Mouse (Mus musculus) gastrocnemius, postnatal 4 days (tissue): ENCODE data around the gene Mbd4. TPM values are rescaled to one million over a fixed set of nuclear protein-coding genes. Genes with fewer than 3 reads are reported as not detected.
"Not testable (repeated sequence)": the region's sequence is repeated elsewhere in the genome, so short reads cannot be mapped to it uniquely, and the experiment has no call there.

ENCODE experiments used
- DNase-seq, 2 experiments: peaks; one replicate each; pipeline ENCODE4 v3.0.0; 2021 to 2022; ENCODE audit warnings: low spot score in 2 of 2, mixed read lengths in 2 of 2
- long read RNA-seq, 2 experiments: library from polyadenylated mRNA; stranded (forward); transcript quantifications; one replicate each; pipeline ENCODE4 v2.0.0; 2021
- total RNA-seq, 2 experiments: library from RNA; stranded (reverse); gene quantifications; 2 replicates each; pipeline ENCODE4 v1.2.3; 2021

Mbd4 gene
- 1 to 10 TPM; 4.8 to 5.4 TPM for total RNA-seq
- long read RNA-seq, experiment 1, partial matches to known transcripts, result 1 of 6 reads
- long read RNA-seq, experiment 1, other reads (novel, unspliced or antisense), result 2 of 6 reads
- long read RNA-seq, experiment 2, partial matches to known transcripts, result 1 of 4 reads
- long read RNA-seq, experiment 2, other reads (novel, unspliced or antisense), result 1 of 4 reads

GRCm38 (mm10) chr6:115853091-115853813, at the start of gene Mbd4, which contains the start of gene Ift122:
Gene Mbd4, minus strand, starts transcription at chr6:115853371.
Gene Ift122, plus strand, starts transcription at chr6:115853470.
- peak; percentile 92 to 97 for DNase-seq

- no peak for DNase-seq
These were observed 49.4 kb upstream of the Mbd4 start for GRCm38 (mm10) chr6:115902545-115902944.

GRCm38 (mm10) chr6:115901489-115901931, 48.3 kb upstream of the Mbd4 start:
- DNase-seq, result no peak

GRCm38 (mm10) chr6:115901062-115901461, 47.9 kb upstream of the Mbd4 start:
- DNase-seq, result peak in 1 of 2 experiments; percentile 68

GRCm38 (mm10) chr6:115897926-115898520, 44.9 kb upstream of the Mbd4 start:
- no peak for DNase-seq

GRCm38 (mm10) chr6:115897117-115897516, 43.9 kb upstream of the Mbd4 start:
- no peak for DNase-seq

GRCm38 (mm10) chr6:115896346-115896745, 43.2 kb upstream of the Mbd4 start:
- DNase-seq, result no peak

GRCm38 (mm10) chr6:115892363-115892762, 39.2 kb upstream of the Mbd4 start:
- DNase-seq, result no peak

- peak in 1 of 2 experiments; percentile 67 for DNase-seq
These were observed 38.4 kb upstream of the Mbd4 start for GRCm38 (mm10) chr6:115891497-115892061.

GRCm38 (mm10) chr6:115891061-115891460, 37.9 kb upstream of the Mbd4 start:
- DNase-seq, result no peak

GRCm38 (mm10) chr6:115890601-115891000, 37.4 kb upstream of the Mbd4 start:
- no peak for DNase-seq

GRCm38 (mm10) chr6:115888296-115888695, 35.1 kb upstream of the Mbd4 start:
- no peak for DNase-seq

GRCm38 (mm10) chr6:115886894-115887293, 33.7 kb upstream of the Mbd4 start:
- no peak for DNase-seq

- no peak for DNase-seq
These were observed 30.8 kb upstream of the Mbd4 start for GRCm38 (mm10) chr6:115884018-115884417.

GRCm38 (mm10) chr6:115880751-115881150, 27.6 kb upstream of the Mbd4 start:
- DNase-seq, result no peak

GRCm38 (mm10) chr6:115879736-115880135, 26.6 kb upstream of the Mbd4 start:
- no peak for DNase-seq

GRCm38 (mm10) chr6:115878694-115879093, 25.5 kb upstream of the Mbd4 start:
- DNase-seq, result no peak

- no peak for DNase-seq
These were observed 24.1 kb upstream of the Mbd4 start for GRCm38 (mm10) chr6:115877239-115877638.

- not testable (repeated sequence) for DNase-seq
These were observed 18.1 kb upstream of the Mbd4 start for GRCm38 (mm10) chr6:115871318-115871717.

- not testable (repeated sequence) for DNase-seq
These were observed 14.0 kb upstream of the Mbd4 start for GRCm38 (mm10) chr6:115867157-115867556.

GRCm38 (mm10) chr6:115865246-115865645, 12.1 kb upstream of the Mbd4 start:
- no peak for DNase-seq

GRCm38 (mm10) chr6:115863340-115863841, 10.2 kb upstream of the Mbd4 start:
- no peak for DNase-seq
